Mouse (Mus musculus): ENCODE measurements around the gene Osbpl8. TPM values are rescaled to one million over a fixed set of nuclear protein-coding genes. Genes with fewer than 3 reads are reported as not detected.
"Not testable (repeated sequence)": the region's sequence is repeated elsewhere in the genome, so short reads cannot be mapped to it uniquely, and the experiment has no call there.

The Osbpl8 gene
- polyA plus RNA-seq, 1 experiment from 2014 or later = 16.1 TPM

DNA sequence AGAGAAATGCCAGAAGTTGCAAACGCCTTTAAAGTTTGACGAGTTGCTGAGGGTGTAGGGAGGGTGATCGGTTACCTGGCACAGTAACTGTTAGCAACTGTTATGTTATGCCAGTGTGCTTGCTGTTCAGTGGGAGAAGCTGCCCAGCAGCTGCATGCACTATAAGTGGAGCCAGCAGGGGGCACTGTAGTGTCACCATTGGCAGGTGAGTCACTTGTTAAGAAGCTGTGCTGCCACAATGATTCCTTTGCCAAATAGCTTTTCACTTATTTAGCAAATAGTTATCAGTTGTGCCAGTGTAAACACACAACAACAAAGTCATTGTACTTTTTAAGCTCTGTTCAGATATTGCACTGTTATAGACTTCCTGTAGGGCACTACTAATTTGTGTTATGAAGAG, 62.0 kb downstream of the Osbpl8 start:
- Histone ChIP-seq H3K9ac (no peak overlapping the region), H3K27me3 (no peaks in the 10 kb centered on the region), H3K27ac (replicated peaks) (no peak overlapping the region), H3K4me3 (no peak overlapping the region), H3K4me1 (replicated peaks) (peaks cover 6% of the 10 kb centered on the region), H3K9me3 (no peaks in the 10 kb centered on the region), H3K4me2 (no peak overlapping the region), H3K36me3 (no peaks in the 10 kb centered on the region)
- ATAC-seq (ENCODE audit: low FRiP score, low read depth) = peak; percentile 55
- 28% methylated on average over 3 of the region's 3 CpGs for WGBS

GRCm38 (mm10) chr10:111232237-111232636, 67.7 kb downstream of the Osbpl8 start:
- H3K9ac ChIP-seq; H3K4me2 ChIP-seq; H3K4me3 ChIP-seq; H3K27ac ChIP-seq (replicated peaks); H3K4me1 ChIP-seq (replicated peaks); H3K9me3 ChIP-seq; H3K27me3 ChIP-seq; H3K36me3 ChIP-seq; ATAC-seq (ENCODE audit: low FRiP score, low read depth): not testable (repeated sequence)
- 91% methylated on average over 7 of the region's 7 CpGs for WGBS

- WGBS = 87% methylated on average over 6 of the region's 6 CpGs
- no peaks in the 10 kb centered on the region for H3K9me3 ChIP-seq
- no peaks in the 10 kb centered on the region for H3K4me1 ChIP-seq (replicated peaks)
- H3K4me2 ChIP-seq = no peak overlapping the region
- H3K4me3 ChIP-seq = no peak overlapping the region
- no peak for ATAC-seq (ENCODE audit: low FRiP score, low read depth)
- H3K9ac ChIP-seq = no peak overlapping the region
- H3K27ac ChIP-seq (replicated peaks) = no peak overlapping the region
- no peaks in the 10 kb centered on the region for H3K36me3 ChIP-seq
- no peaks in the 10 kb centered on the region for H3K27me3 ChIP-seq
Observed at GRCm38 (mm10) chr10:111233476-111234130, 69.1 kb downstream of the Osbpl8 start.

- H3K4me1 ChIP-seq (replicated peaks) = no peaks in the 10 kb centered on the region
- H3K27ac ChIP-seq (replicated peaks) = no peak overlapping the region
- no peak for ATAC-seq (ENCODE audit: low FRiP score, low read depth)
- H3K9me3 ChIP-seq = no peaks in the 10 kb centered on the region
- H3K36me3 ChIP-seq = no peaks in the 10 kb centered on the region
- H3K4me3 ChIP-seq = no peak overlapping the region
- H3K9ac ChIP-seq = no peak overlapping the region
- no peaks in the 10 kb centered on the region for H3K27me3 ChIP-seq
- no peak overlapping the region for H3K4me2 ChIP-seq
- WGBS = 83% methylated on average over 6 of the region's 6 CpGs
Observed at GRCm38 (mm10) chr10:111234450-111235288, 70.1 kb downstream of the Osbpl8 start.

DNA sequence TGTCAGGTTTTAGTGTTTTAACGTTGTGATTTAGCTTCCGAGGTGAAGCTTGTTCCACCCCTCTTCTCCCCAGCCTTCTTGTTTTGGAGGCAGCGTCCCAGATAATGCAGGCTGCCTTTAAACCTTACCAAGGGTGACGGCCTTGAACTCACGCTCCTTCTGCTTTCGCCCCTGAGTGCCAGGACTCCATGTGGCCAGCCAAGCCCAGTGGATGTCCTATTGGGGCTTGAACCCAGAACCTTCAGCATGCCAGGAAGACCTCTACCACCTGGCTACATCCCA, 70.7 kb downstream of the Osbpl8 start:
- no peak overlapping the region for H3K4me2 ChIP-seq
- ATAC-seq (ENCODE audit: low FRiP score, low read depth) = no peak
- 90% methylated on average over 6 of the region's 6 CpGs for WGBS

DNA sequence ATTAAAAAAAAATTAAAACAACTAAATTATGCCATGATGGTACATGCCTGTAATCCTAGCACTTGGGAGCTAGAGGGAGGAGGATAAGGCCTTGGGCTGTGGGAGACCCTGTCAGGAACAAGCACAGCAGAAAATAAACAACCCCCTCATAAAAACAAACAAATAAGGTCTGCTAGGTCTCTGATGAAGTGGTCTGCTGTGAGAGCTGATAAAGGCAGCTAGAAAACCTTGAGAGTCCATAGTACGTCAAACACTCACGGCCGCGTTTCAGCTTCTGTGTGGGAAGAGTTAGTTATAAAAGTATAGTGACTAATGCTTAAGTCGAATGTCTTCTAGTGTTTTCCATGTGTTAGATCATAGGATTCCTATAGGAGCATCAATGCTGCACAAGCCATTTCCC, 72.9 kb downstream of the Osbpl8 start:
- no peak overlapping the region for H3K27ac ChIP-seq (replicated peaks)
- WGBS = 89% methylated on average over 5 of the region's 5 CpGs
- H3K9me3 ChIP-seq = no peaks in the 10 kb centered on the region
- no peaks in the 10 kb centered on the region for H3K4me1 ChIP-seq (replicated peaks)
- ATAC-seq (ENCODE audit: low FRiP score, low read depth) = no peak
- H3K4me2 ChIP-seq = no peak overlapping the region
- H3K9ac ChIP-seq = no peak overlapping the region
- H3K36me3 ChIP-seq = no peaks in the 10 kb centered on the region
- H3K27me3 ChIP-seq = no peaks in the 10 kb centered on the region
- no peak overlapping the region for H3K4me3 ChIP-seq

More for the DNA sequence above, 70.7 kb downstream of the Osbpl8 start:
- H3K9me3 ChIP-seq = no peaks in the 10 kb centered on the region
- H3K36me3 ChIP-seq = no peaks in the 10 kb centered on the region
- no peak overlapping the region for H3K9ac ChIP-seq
- no peaks in the 10 kb centered on the region for H3K4me1 ChIP-seq (replicated peaks)
- H3K27me3 ChIP-seq = no peaks in the 10 kb centered on the region
- no peak overlapping the region for H3K27ac ChIP-seq (replicated peaks)
- H3K4me3 ChIP-seq = no peak overlapping the region

- H3K27ac ChIP-seq (replicated peaks) = no peak overlapping the region
- H3K27me3 ChIP-seq = no peaks in the 10 kb centered on the region
Observed at GRCm38 (mm10) chr10:111242677-111243076, 78.1 kb downstream of the Osbpl8 start.

GRCm38 (mm10) chr10:111247609-111248008, 83.1 kb downstream of the Osbpl8 start:
- 44% methylated on average over 4 of the region's 4 CpGs for WGBS
- Histone ChIP-seq H3K4me3 (no peak overlapping the region), H3K4me1 (replicated peaks) (peaks cover 11% of the 10 kb centered on the region; the same call in 1 of the 2 replicates), H3K27ac (replicated peaks) (peak overlapping the region; percentile 71), H3K4me2 (peak overlapping the region; percentile 39), H3K36me3 (no peaks in the 10 kb centered on the region), H3K9me3 (no peaks in the 10 kb centered on the region), H3K9ac (peak overlapping the region; percentile 23; the same call in 1 of the 2 replicates), H3K27me3 (no peaks in the 10 kb centered on the region)
- no peak for ATAC-seq (ENCODE audit: low FRiP score, low read depth)

More at GRCm38 (mm10) chr10:111242677-111243076, 78.1 kb downstream of the Osbpl8 start:
- Histone ChIP-seq H3K9me3 (no peaks in the 10 kb centered on the region), H3K36me3 (no peaks in the 10 kb centered on the region), H3K4me1 (replicated peaks) (0 out of 2 replicates have a peak, but pooled peaks cover 2% of the 10 kb centered on the region), H3K4me3 (no peak overlapping the region), H3K9ac (no peak overlapping the region), H3K4me2 (no peak overlapping the region)
- no peak for ATAC-seq (ENCODE audit: low FRiP score, low read depth)
- WGBS = 67% methylated on average over 7 of the region's 7 CpGs

DNA sequence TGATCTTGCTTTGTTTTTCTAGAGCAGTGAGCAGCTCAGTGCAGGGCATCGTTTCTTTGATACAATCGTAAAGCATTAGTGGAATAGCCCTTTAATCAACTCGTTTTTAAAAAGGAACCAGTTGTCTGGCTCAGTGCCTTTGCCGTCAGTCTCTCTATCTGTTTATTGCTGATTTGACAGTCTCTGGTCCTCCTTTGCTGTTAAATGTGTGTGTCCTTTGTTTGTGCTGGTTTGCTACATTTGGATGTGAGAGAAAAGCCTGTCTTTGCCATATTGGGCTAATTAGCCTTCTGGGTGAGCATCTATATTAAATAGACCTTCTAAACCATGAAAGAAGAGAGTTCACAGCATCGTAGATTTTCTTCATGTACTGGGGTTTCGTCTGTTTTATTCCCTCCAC, 83.6 kb downstream of the Osbpl8 start:
- Histone ChIP-seq H3K27me3 (no peaks in the 10 kb centered on the region), H3K9me3 (no peaks in the 10 kb centered on the region), H3K4me3 (peak overlapping the region; percentile 32), H3K9ac (peak overlapping the region; percentile 23; the same call in 1 of the 2 replicates), H3K27ac (replicated peaks) (peak overlapping the region; percentile 71), H3K36me3 (no peaks in the 10 kb centered on the region), H3K4me2 (peak overlapping the region; percentile 39), H3K4me1 (replicated peaks) (peaks cover 11% of the 10 kb centered on the region; the same call in 1 of the 2 replicates)
- WGBS = 36% methylated on average over 6 of the region's 6 CpGs
- no peak for ATAC-seq (ENCODE audit: low FRiP score, low read depth)

GRCm38 (mm10) chr10:111250192-111250591, 85.6 kb downstream of the Osbpl8 start:
- Histone ChIP-seq H3K36me3 (no peaks in the 10 kb centered on the region), H3K9ac (no peak overlapping the region), H3K9me3 (no peaks in the 10 kb centered on the region), H3K4me3 (peak overlapping the region; percentile 18; the same call in 1 of the 2 replicates), H3K27ac (replicated peaks) (no peak overlapping the region), H3K4me2 (peak overlapping the region; percentile 40; the same call in 1 of the 2 replicates), H3K4me1 (replicated peaks) (peaks cover 11% of the 10 kb centered on the region; the same call in 1 of the 2 replicates), H3K27me3 (no peaks in the 10 kb centered on the region)
- ATAC-seq (ENCODE audit: low FRiP score, low read depth) = no peak
- 79% methylated on average over 4 of the region's 4 CpGs for WGBS

GRCm38 (mm10) chr10:111251666-111252065, 87.1 kb downstream of the Osbpl8 start:
- 0 out of 2 replicates have a peak, but pooled peaks have one; percentile 19 for ATAC-seq (ENCODE audit: low FRiP score, low read depth)
- 79% methylated on average over 5 of the region's 5 CpGs for WGBS
- H3K27me3 ChIP-seq = no peaks in the 10 kb centered on the region

DNA sequence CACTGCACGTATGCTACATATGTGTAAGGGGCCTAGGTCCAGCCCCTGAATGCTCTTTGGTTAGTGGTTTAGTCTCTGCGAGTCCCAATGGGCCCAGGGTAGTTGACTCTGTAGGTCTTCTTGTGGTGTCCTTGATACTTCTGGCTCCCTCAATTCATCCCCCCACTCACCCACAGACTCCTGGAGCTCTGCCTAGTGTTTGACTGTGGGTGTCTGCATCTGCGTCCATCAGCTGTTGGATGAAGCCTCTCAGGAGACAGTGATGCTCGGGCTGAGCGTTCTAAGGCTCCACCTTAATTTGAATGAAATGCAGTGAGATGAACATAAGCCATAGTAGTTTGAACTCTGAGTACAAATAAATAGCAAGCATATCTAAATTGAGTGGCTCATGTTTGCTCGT, 90.7 kb downstream of the Osbpl8 start:
- Histone ChIP-seq H3K9ac (no peak overlapping the region), H3K27ac (replicated peaks) (no peak overlapping the region), H3K4me2 (no peak overlapping the region), H3K4me3 (no peak overlapping the region), H3K9me3 (no peaks in the 10 kb centered on the region), H3K27me3 (no peaks in the 10 kb centered on the region), H3K4me1 (replicated peaks) (peaks cover 3% of the 10 kb centered on the region; the same call in 1 of the 2 replicates), H3K36me3 (no peaks in the 10 kb centered on the region)
- ATAC-seq (ENCODE audit: low FRiP score, low read depth) = no peak
- 89% methylated on average over 6 of the region's 6 CpGs for WGBS

More at GRCm38 (mm10) chr10:111251666-111252065, 87.1 kb downstream of the Osbpl8 start:
- H3K36me3 ChIP-seq = no peaks in the 10 kb centered on the region
- H3K4me2 ChIP-seq = no peak overlapping the region
- H3K9ac ChIP-seq = no peak overlapping the region
- H3K4me1 ChIP-seq (replicated peaks) = peaks cover 11% of the 10 kb centered on the region; the same call in 1 of the 2 replicates
- no peak overlapping the region for H3K4me3 ChIP-seq
- H3K9me3 ChIP-seq = no peaks in the 10 kb centered on the region
- H3K27ac ChIP-seq (replicated peaks) = no peak overlapping the region
